In the genomic region with DNA sequence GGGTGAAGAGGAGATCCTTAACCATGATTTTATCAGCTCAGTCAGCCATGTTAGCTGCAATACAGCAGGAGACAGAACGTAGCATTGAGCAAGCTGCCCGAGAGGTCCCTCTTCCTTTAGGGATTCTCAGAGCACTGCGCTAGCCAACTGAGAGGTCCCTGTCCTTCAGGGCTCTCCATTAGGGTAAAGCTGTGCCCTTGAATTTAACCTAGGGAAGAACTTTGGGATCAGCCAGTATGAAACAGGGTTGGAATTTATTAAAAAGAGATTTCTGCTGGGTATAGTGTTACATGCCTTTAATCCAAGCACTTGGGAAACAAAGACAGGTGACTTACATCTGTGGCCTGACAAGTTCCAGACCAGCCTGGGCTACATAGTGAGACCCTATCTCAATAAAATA, we compare ENCODE assay signal across 30 mouse cellular contexts. TPM values are rescaled to one million over a fixed set of nuclear protein-coding genes. Genes with fewer than 3 reads are reported as not detected.
DNase-seq lines count a peak whose midpoint lies in the region; ATAC-seq and TF ChIP-seq lines count a peak whose summit lies in the region.
"Had no signal": no experiment of that assay in that cellular context is flagged by ENCODE, and none has a peak within 500 bp of the region (broad histone marks: within the 10 kb centered on the region; RNA-seq: fewer than 3 reads in every experiment).

No protein-coding gene starts in this region.

- no peak for ATAC-seq in heart, embryonic 11.5 days (replicated peaks; ENCODE audit: insufficient number of reproducible peaks, low FRiP score, low TSS enrichment)
- ATAC-seq in kidney, embryonic 16.5 days (ENCODE audit: low FRiP score, low TSS enrichment) = no peak
- ATAC-seq: activated CD4-positive, CD25-positive, alpha-beta regulatory T cell, adult 4 months; CD4-positive, CD25-positive, alpha-beta regulatory T cell, adult 4 months; Patski had no signal

- no peak for TF ChIP-seq POLR2A in ES-Bruce4 (IDR thresholded peaks at IDR 0.05; ENCODE audit: insufficient read depth, low read length)

- TF ChIP-seq CTCF in ES-Bruce4 (IDR thresholded peaks at IDR 0.05; ENCODE audit: low read depth, low read length) = no peak

- no peak overlapping the region for H3K4me2 ChIP-seq in heart, embryonic 11.5 days
- no peak overlapping the region for H3K4me2 ChIP-seq in kidney, embryonic 16.5 days (replicated peaks; ENCODE audit: low read depth, low read length)

- no peak overlapping the region for H3K9ac ChIP-seq in heart, embryonic 11.5 days (ENCODE audit: low read depth, low read length)
- H3K9ac ChIP-seq in ES-Bruce4 (ENCODE audit: low read depth, poor library complexity, severe bottlenecking) (peak overlapping the region; percentile 51; the same call in 1 of the 2 replicates), ES-E14 (ENCODE audit: insufficient read depth, low read depth, low read length, poor library complexity, severe bottlenecking) (peak overlapping the region; percentile 30; the same call in 1 of the 2 replicates)
- H3K9ac ChIP-seq in kidney, embryonic 16.5 days (replicated peaks; ENCODE audit: low read length) = no peak overlapping the region

- H3K9me3 ChIP-seq in heart, embryonic 11.5 days (replicated peaks; ENCODE audit: control insufficient read depth, low read length) = no peaks in the 10 kb centered on the region
- no peaks in the 10 kb centered on the region; the same call in 1 of the 2 replicates for H3K9me3 ChIP-seq in ES-Bruce4 (replicated peaks; ENCODE audit: control insufficient read depth, insufficient read depth, low read length, poor library complexity, severe bottlenecking)
- H3K9me3 ChIP-seq in ES-E14 (ENCODE audit: control insufficient read depth, insufficient read depth, low read depth, low read length) = no peaks in the 10 kb centered on the region
- H3K9me3 ChIP-seq in kidney, embryonic 16.5 days (ENCODE audit: low read length) = no peaks in the 10 kb centered on the region

- no peaks in the 10 kb centered on the region for H3K4me1 ChIP-seq in heart, embryonic 11.5 days (ENCODE audit: control insufficient read depth, insufficient read depth, low read length)
- H3K4me1 ChIP-seq in ES-Bruce4 (ENCODE audit: control insufficient read depth, insufficient read depth, low read length) (peaks cover 2% of the 10 kb centered on the region), ES-E14 (ENCODE audit: control insufficient read depth in 2 of 2, insufficient read depth in 2 of 2, low read length in 2 of 2, poor library complexity in 1 of 2) (peaks cover 10% of the 10 kb centered on the region in 2 experiments)
- no peaks in the 10 kb centered on the region for H3K4me1 ChIP-seq in kidney, embryonic 16.5 days (ENCODE audit: insufficient read depth, low read length)

- no peaks in the 10 kb centered on the region for H3K27me3 ChIP-seq in heart, embryonic 11.5 days (ENCODE audit: control insufficient read depth, insufficient read depth, low read length)
- no peaks in the 10 kb centered on the region for H3K27me3 ChIP-seq in ES-Bruce4 (ENCODE audit: control insufficient read depth, insufficient read depth, low read length, poor library complexity, severe bottlenecking)
- no peaks in the 10 kb centered on the region for H3K27me3 ChIP-seq in kidney, embryonic 16.5 days (ENCODE audit: insufficient read depth, low read length)
- H3K27me3 ChIP-seq: CH12.LX, Patski had no signal

- TF ChIP-seq EP300 in ES-Bruce4 (IDR thresholded peaks at IDR 0.05; ENCODE audit: insufficient read depth, low read depth, low read length) = no peak

- H3K27ac ChIP-seq in heart, embryonic 11.5 days (ENCODE audit: low read depth, low read length) = no peak overlapping the region
- H3K27ac ChIP-seq in ES-Bruce4 (ENCODE audit: insufficient read depth, low read length) = peak overlapping the region; percentile 76; the same call in 1 of the 2 replicates
- H3K27ac ChIP-seq in ES-E14 (ENCODE audit: insufficient read depth, low read depth, low read length, poor library complexity, severe bottlenecking) = peak overlapping the region; percentile 82; the same call in 1 of the 2 replicates
- H3K27ac ChIP-seq in kidney, embryonic 16.5 days (ENCODE audit: low read length) = no peak overlapping the region

- in situ Hi-C loops in ES-E14 (cut with MboI; ENCODE audit: low sequenced_read_pairs in 2 of 2, unreplicated experiment in 2 of 2) = no loop called here

- intact Hi-C loops in left cerebral cortex, postnatal 10 days (cut with DNase I) = no loop called here

- no peak overlapping the region for H3K4me3 ChIP-seq in heart, embryonic 11.5 days (ENCODE audit: low read depth, low read length)
- H3K4me3 ChIP-seq in ES-Bruce4 (ENCODE audit: low read depth, low read length) (no peak overlapping the region), ES-E14 (ENCODE audit: insufficient read depth in 1 of 2, low read depth in 1 of 2, low read length in 2 of 2, poor library complexity in 1 of 2, severe bottlenecking in 1 of 2) (no peak overlapping the region)
- H3K4me3 ChIP-seq in kidney, embryonic 16.5 days (ENCODE audit: low read length) = no peak overlapping the region

- H3K36me3 ChIP-seq in heart, embryonic 11.5 days (ENCODE audit: control insufficient read depth, insufficient read depth, low read length) = no peaks in the 10 kb centered on the region
- no peaks in the 10 kb centered on the region for H3K36me3 ChIP-seq in ES-Bruce4 (ENCODE audit: control insufficient read depth, insufficient read depth, low read length, poor library complexity, severe bottlenecking)
- H3K36me3 ChIP-seq in ES-E14 (ENCODE audit: control insufficient read depth, insufficient read depth, low read length, poor library complexity, severe bottlenecking) = peaks cover 4% of the 10 kb centered on the region; the same call in 1 of the 2 replicates
- no peaks in the 10 kb centered on the region for H3K36me3 ChIP-seq in kidney, embryonic 16.5 days (ENCODE audit: insufficient read depth, low read length)
- H3K36me3 ChIP-seq: G1E had no signal

- DNase-seq in heart, adult 11 months = peak; percentile 62
- no peak for DNase-seq in ES-E14 (ENCODE audit: low read depth, low spot score)
- DNase-seq in R1 (ENCODE audit: low read depth, low spot score) = peak; percentile 56
- DNase-seq in left cerebral cortex, postnatal 10 days (ENCODE audit: extremely low spot score in 1 of 2, low spot score in 2 of 2) = no peak
- DNase-seq in spleen, postnatal 36 days (ENCODE audit: low spot score in 2 of 2) = no peak
- DNase-seq: adrenal gland, adult 2 months; adrenal gland, adult 8-10 months; adrenal gland, postnatal 10 days; adrenal gland, postnatal 14 days; adrenal gland, postnatal 25 days; adrenal gland, postnatal 36 days; B cell, adult 2 months; cerebellum, adult 11 months; cerebellum, adult 11-12 months; cerebellum, adult 18-20 months; cerebellum, adult 2 months; cerebellum, adult 8-10 months had no signal

- WGBS in heart, embryonic 11.5 days (ENCODE audit: insufficient replicate concordance) = 77% methylated on average over 3 of the region's 3 CpGs
- 83% methylated on average over 3 of the region's 3 CpGs for WGBS in kidney, embryonic 16.5 days

TF ChIP-seq in ES-E14, 5 proteins besides CTCF, POLR2A, EP300 and RAD21:
- TF ChIP-seq CHD2 (IDR thresholded peaks at IDR 0.05; ENCODE audit: low read depth, low read length) = no peak
- TF ChIP-seq HCFC1 (IDR thresholded peaks at IDR 0.05; ENCODE audit: borderline replicate concordance, insufficient read depth, low read length) = no peak
- TF ChIP-seq MAFK (IDR thresholded peaks at IDR 0.05; ENCODE audit: insufficient read depth, low read depth, low read length) = no peak
- TF ChIP-seq ZC3H11A (IDR thresholded peaks at IDR 0.05; ENCODE audit: borderline replicate concordance, low read depth, low read length) = no peak
- no peak for TF ChIP-seq ZNF384 (IDR thresholded peaks at IDR 0.05; ENCODE audit: low read depth, low read length)

RNA-seq across cellular contexts. Expression of gene Tmprss12, which starts 3.1 kb away (rescaled TPM):
- polyA plus RNA-seq in heart, embryonic 11.5 days (2014; fragmentation: Nextera tagmentation; extraction: Ambion mirVana) = not detected in 2 replicates
- 3.2 and 4.1 TPM in 2 replicates for polyA plus RNA-seq in ES-Bruce4 (2011; ENCODE audit: insufficient read depth, insufficient read length, low read depth, missing spikeins)
- total RNA-seq in ES-E14 (2012; rRNA removed) = 1.5 and 1.6 TPM in 2 replicates
- not detected in 2 replicates for polyA plus RNA-seq in kidney, embryonic 16.5 days (2015; fragmentation: Nextera tagmentation; extraction: Ambion mirVana)
- not detected for total RNA-seq in left cerebral cortex, postnatal 10 days (2021)
- total RNA-seq: adrenal gland, adult 18-20 months; adrenal gland, adult 2 months; adrenal gland, adult 8-10 months; adrenal gland, postnatal 10 days; adrenal gland, postnatal 14 days; adrenal gland, postnatal 25 days; adrenal gland, postnatal 36 days; adrenal gland, postnatal 4 days; CH12.LX; G1E; MEL had no signal
- polyA plus RNA-seq: activated CD4-positive, CD25-positive, alpha-beta regulatory T cell, adult 4 months; adrenal gland, adult 2 months; brain, embryonic 14.5 days; C2C12; CD4-positive, CD25-positive, alpha-beta regulatory T cell, adult 4 months; cerebellum, adult 2 months; G1E; Patski had no signal

RNA-seq across cellular contexts. Expression of gene Mettl7a1, which starts 26.4 kb away (rescaled TPM):
- polyA plus RNA-seq in heart, embryonic 11.5 days (2014; fragmentation: Nextera tagmentation; extraction: Ambion mirVana) = 2.5 and 2.7 TPM in 2 replicates
- polyA plus RNA-seq in ES-Bruce4 (2011; ENCODE audit: insufficient read depth, insufficient read length, low read depth, missing spikeins) = 9.7 and 11.5 TPM in 2 replicates
- total RNA-seq in ES-E14 (2012; rRNA removed) = 11.6 and 21.7 TPM in 2 replicates
- 15.5 and 19.0 TPM in 2 replicates for polyA plus RNA-seq in kidney, embryonic 16.5 days (2015; fragmentation: Nextera tagmentation; extraction: Ambion mirVana)
- total RNA-seq in left cerebral cortex, postnatal 10 days (2021) = 10 to 100 TPM; 11.7 to 14.1 TPM

RNA-seq across cellular contexts. Expression of gene Atf1, which starts 50.0 kb away (rescaled TPM):
- polyA plus RNA-seq in heart, embryonic 11.5 days (2014; fragmentation: Nextera tagmentation; extraction: Ambion mirVana) = 33.7 and 38.6 TPM in 2 replicates
- polyA plus RNA-seq in ES-Bruce4 (2011; ENCODE audit: insufficient read depth, insufficient read length, low read depth, missing spikeins) = 55.8 and 60.3 TPM in 2 replicates
- total RNA-seq in ES-E14 (2012; rRNA removed) = 26.4 and 47.2 TPM in 2 replicates
- polyA plus RNA-seq in kidney, embryonic 16.5 days (2015; fragmentation: Nextera tagmentation; extraction: Ambion mirVana) = 44.2 and 46.6 TPM in 2 replicates
- 10 to 100 TPM; 15.3 to 20.5 TPM for total RNA-seq in left cerebral cortex, postnatal 10 days (2021)

RNA-seq across cellular contexts. Expression of gene Mettl7a3, which starts 57.1 kb away (rescaled TPM):
- polyA plus RNA-seq in heart, embryonic 11.5 days (2014; fragmentation: Nextera tagmentation; extraction: Ambion mirVana) = not detected in 2 replicates
- polyA plus RNA-seq in ES-Bruce4 (2011; ENCODE audit: insufficient read depth, insufficient read length, low read depth, missing spikeins) = not detected in 2 replicates
- 0.49 and 1.3 TPM in 2 replicates for total RNA-seq in ES-E14 (2012; rRNA removed)
- polyA plus RNA-seq in kidney, embryonic 16.5 days (2015; fragmentation: Nextera tagmentation; extraction: Ambion mirVana) = 0.19 TPM in 1 of 2 replicates, not detected in the other
- total RNA-seq in left cerebral cortex, postnatal 10 days (2021) = under 1 TPM in 1 of 2 experiments, not detected in 1; 0.30 TPM
- total RNA-seq: adrenal gland, postnatal 14 days; adrenal gland, postnatal 25 days; adrenal gland, postnatal 36 days; CH12.LX had no signal
- polyA plus RNA-seq: activated CD4-positive, CD25-positive, alpha-beta regulatory T cell, adult 4 months; C2C12; G1E had no signal

Comparison
In these comparisons a context has a peak if more than half of its experiments do, and no peak if none do; other contexts are left out.
1. DNase-seq: peak in heart, adult 11 months (single experiment) and R1 (single experiment); none in ES-E14 (single experiment), left cerebral cortex, postnatal 10 days (0 of 2) and spleen, postnatal 36 days (0 of 2).
2. H3K27ac ChIP-seq: peak in ES-Bruce4 (single experiment) and ES-E14 (single experiment); none in heart, embryonic 11.5 days (single experiment) and kidney, embryonic 16.5 days (single experiment).
3. H3K9ac ChIP-seq: peak in ES-Bruce4 (single experiment) and ES-E14 (single experiment); none in heart, embryonic 11.5 days (single experiment) and kidney, embryonic 16.5 days (single experiment).